Mouse (Mus musculus) CH12.LX (cell line): ENCODE results near the gene Mon1a.

ENCODE experiments used
- CTCF ChIP-seq, 2 experiments: IDR thresholded peaks in 1 of 2; conservative IDR thresholded peaks in 1 of 2; 2 replicates each; pipeline ENCODE4 v1.5.1; 2011 to 2012; ENCODE audit warnings: low read depth in 2 of 2, low read length in 2 of 2, improper control_type of control experiment in 1 of 2, inconsistent platforms in 1 of 2, mild to moderate bottlenecking in 1 of 2, moderate library complexity in 1 of 2
- E2F4 ChIP-seq: IDR thresholded peaks from 2 replicates; pipeline ENCODE4 v1.6.1; 2011; ENCODE audit warnings: low read depth, low read length, improper control_type of control experiment; ENCODE audit not compliant: insufficient replicate concordance
- EP300 ChIP-seq: IDR thresholded peaks from 2 replicates; pipeline ENCODE4 v1.6.1; 2011; ENCODE audit warnings: low read length, improper control_type of control experiment
- MAX ChIP-seq: IDR thresholded peaks from 2 replicates; pipeline ENCODE4 v1.6.1; 2011; ENCODE audit warnings: low read length, improper control_type of control experiment
- MEF2A ChIP-seq: IDR thresholded peaks from 2 replicates; pipeline ENCODE4 v1.6.1; 2014; ENCODE audit warnings: low read depth, mild to moderate bottlenecking, inconsistent platforms, low read length, improper control_type of control experiment, borderline replicate concordance

DNA sequence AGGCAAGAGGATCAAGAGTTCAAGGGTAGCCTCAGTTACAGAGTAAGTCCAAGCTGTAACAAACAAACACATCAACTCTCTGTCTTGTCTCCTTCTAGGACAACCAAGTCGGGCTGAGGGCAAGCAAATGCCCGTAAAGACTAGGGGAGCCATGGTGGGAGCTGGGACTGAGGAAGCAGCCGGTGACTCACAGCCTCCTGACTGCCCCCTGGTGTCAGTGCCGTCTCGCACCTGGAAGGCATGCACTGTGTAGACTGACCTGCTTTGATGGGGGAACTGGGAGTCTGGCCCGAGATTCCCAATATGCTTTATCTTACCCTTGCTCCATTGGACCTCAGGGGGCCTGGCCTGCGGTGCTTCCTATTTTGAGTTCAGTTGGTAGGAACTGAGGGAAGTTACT is 35.1 kb downstream of the Mon1a start:
- TF ChIP-seq E2F4 = no peak
- TF ChIP-seq MAX = no peak; the same call in 1 of the 2 replicates
- TF ChIP-seq CTCF (conservative IDR thresholded peaks at IDR 0.05 in 1 of 2, IDR thresholded peaks at IDR 0.05 in 1 of 2; ENCODE audit: low read depth in 2 of 2, low read length in 2 of 2) = peak in 1 of 2 experiments; percentile 76; a peak in 2 of 4 replicates
- TF ChIP-seq MEF2A = no peak
- TF ChIP-seq EP300 = no peak
